Mouse (Mus musculus) liver, embryonic 15.5 days (tissue): ENCODE data around the gene Cdc6. TPM values are rescaled to one million over a fixed set of nuclear protein-coding genes. Genes with fewer than 3 reads are reported as not detected.
A peak's percentile ranks its signal among the peaks of the same experiment; 100 is the strongest.

Experiments used
- ATAC-seq: fragments of 200-750 bp; cut with Nextera tagmentation; 2 replicates; pipeline ENCODE4 v1.8.0; 2017; ENCODE audit warnings: moderate number of reproducible peaks, mild to moderate bottlenecking, moderate library complexity; ENCODE audit not compliant: insufficient read depth
- H3K27ac ChIP-seq: fragments of 300-500 bp; sonication (generic); replicated peaks from 2 replicates; pipeline ENCODE4 v1.5.1; 2015; ENCODE audit warnings: mild to moderate bottlenecking, inconsistent platforms
- H3K27me3 ChIP-seq: fragments of 300-500 bp; sonication (generic); 2 replicates; pipeline ENCODE4 v1.6.1; 2015; ENCODE audit warnings: mild to moderate bottlenecking, inconsistent platforms
- H3K36me3 ChIP-seq: fragments of 300-500 bp; sonication (generic); replicated peaks from 2 replicates; pipeline ENCODE4 v1.6.1; 2015; ENCODE audit warnings: moderate library complexity, mild to moderate bottlenecking, inconsistent platforms
- H3K4me1 ChIP-seq: fragments of 300-500 bp; sonication (generic); replicated peaks from 2 replicates; pipeline ENCODE4 v1.6.1; 2015; ENCODE audit warnings: inconsistent platforms
- H3K4me2 ChIP-seq: fragments of 300-500 bp; sonication (generic); 2 replicates; pipeline ENCODE4 v1.6.1; 2015; ENCODE audit warnings: moderate library complexity, mild to moderate bottlenecking, inconsistent platforms
- H3K4me3 ChIP-seq: fragments of 300-500 bp; sonication (generic); replicated peaks from 2 replicates; pipeline ENCODE4 v1.5.1; 2015; ENCODE audit warnings: mild to moderate bottlenecking, inconsistent platforms
- H3K9ac ChIP-seq: fragments of 300-500 bp; sonication (generic); 2 replicates; pipeline ENCODE4 v1.6.1; 2015; ENCODE audit warnings: moderate library complexity, mild to moderate bottlenecking, inconsistent platforms
- H3K9me3 ChIP-seq: fragments of 300-500 bp; sonication (generic); replicated peaks from 2 replicates; pipeline ENCODE4 v1.6.1; 2016; ENCODE audit warnings: inconsistent platforms
- WGBS: fragments of 180-500 bp; shearing (Covaris S2); methylation state at CpG from one replicate; pipeline ENCODE4 v1.1.7; 2015; ENCODE audit warnings: mixed read lengths; ENCODE audit not compliant: insufficient replicate concordance; 5-methylcytosine and 5-hydroxymethylcytosine counted together
- polyA plus RNA-seq: library from polyadenylated mRNA; unstranded; fragments of >200 nt; fragmentation: Nextera tagmentation; extraction: Ambion mirVana; gene quantifications from 2 replicates; pipeline ENCODE4 v1.2.1, GENCODE M21; 2015

The Cdc6 gene
- polyA plus RNA-seq, 1 experiment from 2014 or later: 58.0 TPM

DNA sequence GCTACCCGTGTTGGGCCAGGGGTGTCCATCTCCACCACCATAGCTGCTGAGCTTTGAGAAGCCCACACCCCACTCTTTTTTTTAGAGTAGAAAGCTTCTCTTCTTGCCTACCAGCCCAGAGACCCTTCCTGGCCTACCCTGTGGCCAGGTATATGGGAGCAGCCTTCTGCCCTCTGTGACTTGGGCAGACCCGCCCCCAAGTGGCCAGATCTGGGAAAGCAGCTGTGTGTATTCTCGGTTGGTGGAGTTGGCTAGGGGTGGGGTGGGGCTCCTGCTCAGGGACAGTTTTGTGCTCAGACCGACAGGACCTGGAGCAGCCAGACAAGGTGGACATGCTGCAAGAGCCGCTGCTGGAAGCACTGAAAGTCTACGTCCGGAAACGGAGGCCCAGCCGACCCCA lies 64.6 kb downstream of the Cdc6 start:
- Histone ChIP-seq H3K4me1 (peaks cover 20% of the 10 kb centered on the region), H3K9ac (no peak overlapping the region), H3K36me3 (peaks cover 26% of the 10 kb centered on the region; the same call in 1 of the 2 replicates), H3K27me3 (peaks cover 37% of the 10 kb centered on the region), H3K27ac (no peak overlapping the region), H3K4me2 (no peak overlapping the region), H3K4me3 (no peak overlapping the region), H3K9me3 (no peaks in the 10 kb centered on the region)
- 0 out of 2 replicates have a peak, but pooled peaks have one; percentile 32 for ATAC-seq
- 50% methylated on average over 9 of the region's 9 CpGs for WGBS

DNA sequence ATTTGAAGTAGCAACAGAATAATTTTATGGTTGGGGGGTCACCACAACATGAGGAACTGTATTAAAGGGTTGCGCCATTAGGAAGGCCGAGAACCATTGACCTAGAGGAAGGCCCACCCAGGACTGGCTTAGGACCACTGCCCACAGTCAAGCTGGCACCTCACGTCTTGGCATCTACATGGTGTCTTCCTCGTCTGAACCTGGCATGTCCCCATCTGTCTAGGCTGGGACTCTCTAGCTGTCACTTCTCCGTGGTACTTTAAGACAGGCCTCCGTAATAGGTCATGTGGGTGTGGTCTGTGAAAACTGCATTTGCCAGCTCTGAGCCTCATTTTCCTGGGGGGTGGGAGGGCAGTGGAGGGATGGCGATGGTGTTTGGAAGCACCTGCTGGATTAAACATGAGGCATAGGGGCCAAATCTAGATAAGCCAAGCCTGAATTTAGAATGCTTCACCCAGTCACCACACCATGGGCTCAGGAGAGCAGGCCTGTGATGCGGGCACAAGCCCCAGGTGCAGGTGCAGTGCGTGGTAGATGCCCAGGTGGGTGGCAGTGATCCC lies 65.3 kb downstream of the Cdc6 start:
- H3K4me3 ChIP-seq: no peak overlapping the region
- no peak overlapping the region for H3K4me2 ChIP-seq
- no peaks in the 10 kb centered on the region for H3K9me3 ChIP-seq
- no peak overlapping the region for H3K9ac ChIP-seq
- no peak for ATAC-seq
- peaks cover 23% of the 10 kb centered on the region for H3K4me1 ChIP-seq
- H3K36me3 ChIP-seq: peaks cover 22% of the 10 kb centered on the region; the same call in 1 of the 2 replicates
- WGBS: 74% methylated on average over 9 of the region's 9 CpGs
- H3K27me3 ChIP-seq: peaks cover 30% of the 10 kb centered on the region
- no peak overlapping the region for H3K27ac ChIP-seq

Other genes with a start within 250 kb of the Cdc6 start
- gene Gsdma, start 243.4 kb upstream of the Cdc6 start, polyA plus RNA-seq: not detected in 2 replicates
- 102 and 109 TPM in 2 replicates for gene Psmd3, start 225.2 kb upstream of the Cdc6 start, polyA plus RNA-seq
- gene Csf3, start 206.5 kb upstream of the Cdc6 start, polyA plus RNA-seq: not detected in 2 replicates
- gene Med24, start 178.4 kb upstream of the Cdc6 start, polyA plus RNA-seq: 24.2 and 27.7 TPM in 2 replicates
- 7.2 and 7.6 TPM in 2 replicates for gene Thra, start 167.2 kb upstream of the Cdc6 start, polyA plus RNA-seq
- gene Nr1d1, start 132.5 kb upstream of the Cdc6 start, polyA plus RNA-seq: 0.63 and 0.85 TPM in 2 replicates
- 5.2 and 5.8 TPM in 2 replicates for gene Msl1, start 112.3 kb upstream of the Cdc6 start, polyA plus RNA-seq
- 14.4 and 16.2 TPM in 2 replicates for gene Casc3, start 102.9 kb upstream of the Cdc6 start, polyA plus RNA-seq
- gene Rapgefl1, start 71.0 kb upstream of the Cdc6 start, polyA plus RNA-seq: 0.24 and 0.28 TPM in 2 replicates
- gene Wipf2, start 44.2 kb upstream of the Cdc6 start, polyA plus RNA-seq: 1.2 and 1.3 TPM in 2 replicates
- 4.4 and 4.5 TPM in 2 replicates for gene Rara, start 20.0 kb downstream of the Cdc6 start, polyA plus RNA-seq
- not detected in 2 replicates for gene Gjd3, start 75.2 kb downstream of the Cdc6 start, polyA plus RNA-seq
- 182 and 184 TPM in 2 replicates for gene Top2a, start 116.4 kb downstream of the Cdc6 start, polyA plus RNA-seq
- 249 and 305 TPM in 2 replicates for gene Igfbp4, start 133.4 kb downstream of the Cdc6 start, polyA plus RNA-seq
- 0.29 and 0.46 TPM in 2 replicates for gene Tns4, start 181.5 kb downstream of the Cdc6 start, polyA plus RNA-seq
- 0.15 and 0.31 TPM in 2 replicates for gene Ccr7, start 247.3 kb downstream of the Cdc6 start, polyA plus RNA-seq